Mouse (Mus musculus) adrenal gland, postnatal 25 days (tissue): ENCODE measurements around the gene Coil. TPM values are rescaled to one million over a fixed set of nuclear protein-coding genes. Genes with fewer than 3 reads are reported as not detected.

Source experiments
- total RNA-seq: library from RNA; stranded (reverse); gene quantifications from 2 replicates; pipeline ENCODE4 v1.2.3, GENCODE M21; 2021

Coil gene
- total RNA-seq, 1 experiment from 2014 or later, result 13.0 TPM

Other genes with a start within 250 kb of the Coil start
- 126 and 129 TPM in 2 replicates for gene Akap1, start 105.7 kb upstream of the Coil start, total RNA-seq
- gene Scpep1, start 14.8 kb upstream of the Coil start, total RNA-seq, result 257 and 299 TPM in 2 replicates
- not detected in 2 replicates for gene Elobl, start 3.3 kb upstream of the Coil start, total RNA-seq
- 133 and 149 TPM in 2 replicates for gene Trim25, start 29.1 kb downstream of the Coil start, total RNA-seq
- 9.5 and 10.4 TPM in 2 replicates for gene Dgke, start 96.6 kb downstream of the Coil start, total RNA-seq
- not detected in 2 replicates for gene Gm525, start 103.6 kb downstream of the Coil start, total RNA-seq